Mouse (Mus musculus): ENCODE results near the gene Hist1h3g. TPM values are rescaled to one million over a fixed set of nuclear protein-coding genes. Genes with fewer than 3 reads are reported as not detected.

Gene Hist1h3g
- polyA plus RNA-seq (2017; shearing (Covaris generic)): 1 to 10 TPM in 1 of 3 experiments, not detected in 2; 1.5 TPM

DNA sequence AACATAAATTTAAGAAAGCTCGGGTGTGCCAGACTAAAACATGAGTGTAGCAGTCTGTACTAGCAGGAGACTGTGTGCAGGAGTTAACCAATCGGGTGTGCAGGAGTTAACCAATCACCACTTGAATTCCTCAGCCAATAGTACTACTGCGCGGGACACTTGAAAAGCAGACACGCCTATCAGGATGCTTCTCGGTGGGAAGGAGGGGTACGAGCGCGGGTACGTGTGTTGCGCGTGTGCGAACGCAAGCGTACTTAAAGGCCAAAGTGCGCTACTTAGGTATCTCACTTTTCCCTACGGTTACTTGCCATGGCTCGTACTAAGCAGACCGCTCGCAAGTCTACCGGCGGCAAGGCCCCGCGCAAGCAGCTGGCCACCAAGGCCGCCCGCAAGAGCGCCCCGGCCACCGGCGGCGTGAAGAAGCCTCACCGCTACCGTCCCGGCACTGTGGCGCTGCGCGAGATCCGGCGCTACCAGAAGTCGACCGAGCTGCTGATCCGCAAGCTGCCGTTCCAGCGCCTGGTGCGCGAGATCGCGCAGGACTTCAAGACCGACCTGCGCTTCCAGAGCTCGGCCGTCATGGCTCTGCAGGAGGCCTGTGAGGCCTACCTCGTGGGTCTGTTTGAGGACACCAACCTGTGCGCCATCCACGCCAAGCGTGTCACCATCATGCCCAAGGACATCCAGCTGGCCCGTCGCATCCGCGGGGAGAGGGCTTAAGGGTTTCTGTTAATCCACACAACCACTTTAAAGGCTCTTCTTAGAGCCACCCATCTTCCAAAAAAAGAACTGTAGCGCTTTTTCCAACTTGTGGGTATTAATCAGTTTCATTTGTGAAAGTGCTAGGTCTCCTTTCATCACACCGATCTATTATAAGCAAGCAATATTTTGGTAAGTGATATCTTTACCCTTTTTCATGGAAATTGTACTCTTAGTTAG is at the start of gene Hist1h3g:
Gene Hist1h3g (plus strand): TSS at position 286 of the 939 bp plus-strand sequence.
- ATAC-seq: peak; percentile 73

DNA sequence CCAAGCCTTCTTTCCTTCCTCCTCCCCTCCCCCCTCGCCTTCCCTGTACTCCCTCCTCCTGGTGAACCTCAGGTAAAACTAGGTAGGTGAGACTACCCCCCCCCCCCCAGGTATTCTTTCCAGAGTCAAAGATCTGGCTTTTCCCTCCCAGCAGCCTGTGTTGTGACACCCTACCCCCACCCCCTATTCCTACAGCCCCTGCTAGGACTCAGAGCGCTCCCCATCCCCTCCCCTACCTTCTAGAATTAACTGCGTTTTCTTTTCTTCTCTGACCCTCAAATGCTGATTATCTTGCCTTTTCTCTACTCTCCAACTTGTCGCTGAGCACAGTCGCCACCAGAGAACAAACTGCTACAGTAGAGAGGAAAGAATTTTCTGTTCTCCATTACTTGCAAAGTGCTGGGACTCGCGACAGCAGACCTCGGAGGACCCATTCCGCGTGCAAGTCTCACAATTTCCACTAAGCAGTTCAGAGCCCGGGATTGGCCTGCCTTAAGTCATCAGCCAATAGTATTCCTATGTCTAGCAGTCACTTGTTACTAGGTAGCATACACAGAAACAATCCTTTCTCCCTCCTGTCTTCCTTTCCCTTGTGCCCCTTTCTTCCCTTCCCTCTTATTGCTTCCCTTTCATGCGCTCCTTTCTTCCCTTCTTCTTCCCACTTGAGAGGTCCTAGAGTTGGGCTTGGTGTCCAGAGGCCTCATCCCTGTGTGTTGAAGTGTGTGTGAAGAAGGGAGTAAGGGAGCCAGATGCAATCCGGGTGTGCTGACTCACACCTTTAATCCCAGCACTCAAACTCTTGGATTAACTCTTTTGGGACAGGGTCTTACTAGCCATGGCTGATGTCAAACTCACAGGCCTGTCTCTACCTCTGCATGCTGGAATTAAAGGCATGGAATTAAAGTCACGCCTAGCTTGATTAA is 46.6 kb upstream of the Hist1h3g start, which contains the start of gene Btn2a2:
Gene Btn2a2 (minus strand): TSS at position 458 of the 923 bp plus-strand sequence.
- ATAC-seq: peak; percentile 99

DNA sequence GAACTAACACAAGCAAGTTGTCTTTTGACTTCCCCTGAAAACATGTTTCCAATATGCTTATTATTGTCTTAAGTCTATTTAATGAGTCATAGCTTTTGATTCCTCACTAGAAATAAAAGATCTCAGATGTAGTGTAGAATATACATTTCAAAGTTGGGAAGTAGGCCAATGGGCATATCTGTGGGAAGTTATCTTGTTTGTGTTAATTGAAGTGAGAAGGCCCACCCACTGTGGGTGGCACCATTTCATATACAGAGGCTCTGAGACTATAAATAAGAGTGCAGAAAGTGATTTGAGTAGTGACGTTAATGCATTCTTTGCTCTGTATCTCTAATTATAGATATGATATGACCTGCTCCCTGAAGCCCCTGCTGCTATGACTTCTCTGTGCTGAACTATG is 44.4 kb upstream of the Hist1h3g start:
- ATAC-seq: no peak

DNA sequence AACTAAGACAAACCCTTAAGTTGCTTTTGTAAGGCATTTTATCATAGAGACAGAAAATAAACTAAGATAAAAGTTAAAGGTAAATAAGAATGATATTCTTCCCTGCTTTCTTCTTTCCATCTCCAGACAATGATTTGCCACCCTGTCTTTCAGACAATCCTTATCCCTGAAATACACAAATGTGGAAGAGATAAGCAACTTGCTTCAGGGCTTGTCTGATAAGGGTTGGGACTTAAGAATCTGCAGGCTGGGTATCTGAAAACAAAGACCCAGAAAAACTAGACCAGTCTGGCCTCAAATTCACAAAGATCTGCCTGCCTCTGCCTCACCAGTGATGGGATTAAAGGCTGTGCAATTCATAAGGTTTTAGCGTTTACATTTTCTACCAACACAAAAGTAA is 44.0 kb upstream of the Hist1h3g start:
- ATAC-seq: no peak

DNA sequence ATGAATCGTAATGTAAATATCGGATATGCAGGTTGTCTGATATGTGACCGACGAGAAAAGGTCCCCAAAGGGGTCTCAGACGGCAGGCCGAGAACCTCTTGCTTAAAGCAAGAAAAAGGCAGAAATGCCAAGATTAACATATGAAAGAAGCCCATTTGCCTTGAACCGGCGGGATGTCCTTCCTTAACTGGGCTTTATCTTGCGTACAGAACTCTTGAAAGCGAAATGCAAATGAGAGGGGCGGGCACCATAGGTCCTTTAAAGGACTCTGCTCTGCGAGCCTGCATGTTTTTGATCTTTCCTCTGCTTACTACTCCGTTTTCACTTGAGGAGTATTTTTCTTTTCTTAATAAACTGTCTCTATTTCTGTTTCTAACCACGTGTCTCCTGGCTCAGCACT is 43.2 kb upstream of the Hist1h3g start:
- ATAC-seq: no peak

DNA sequence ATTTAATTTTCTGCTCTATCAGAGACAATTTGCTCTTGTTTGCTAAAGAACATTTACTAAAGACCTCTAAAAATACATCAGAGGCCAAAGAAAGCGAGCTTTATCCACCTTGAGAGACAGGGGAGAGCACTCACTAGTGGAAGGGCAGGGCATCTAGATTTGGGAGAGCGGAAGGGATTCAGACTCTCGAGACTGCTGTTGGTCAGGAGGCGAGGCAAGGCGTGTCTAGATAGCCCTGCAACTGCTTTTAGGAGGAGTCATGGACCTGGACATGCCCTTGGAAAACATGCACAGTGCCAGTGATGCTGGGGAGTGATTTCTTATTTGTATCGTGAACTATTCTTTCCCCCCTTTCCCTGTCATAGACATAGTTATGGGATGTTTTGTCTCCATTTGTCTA is 39.7 kb upstream of the Hist1h3g start:
- ATAC-seq: no peak

DNA sequence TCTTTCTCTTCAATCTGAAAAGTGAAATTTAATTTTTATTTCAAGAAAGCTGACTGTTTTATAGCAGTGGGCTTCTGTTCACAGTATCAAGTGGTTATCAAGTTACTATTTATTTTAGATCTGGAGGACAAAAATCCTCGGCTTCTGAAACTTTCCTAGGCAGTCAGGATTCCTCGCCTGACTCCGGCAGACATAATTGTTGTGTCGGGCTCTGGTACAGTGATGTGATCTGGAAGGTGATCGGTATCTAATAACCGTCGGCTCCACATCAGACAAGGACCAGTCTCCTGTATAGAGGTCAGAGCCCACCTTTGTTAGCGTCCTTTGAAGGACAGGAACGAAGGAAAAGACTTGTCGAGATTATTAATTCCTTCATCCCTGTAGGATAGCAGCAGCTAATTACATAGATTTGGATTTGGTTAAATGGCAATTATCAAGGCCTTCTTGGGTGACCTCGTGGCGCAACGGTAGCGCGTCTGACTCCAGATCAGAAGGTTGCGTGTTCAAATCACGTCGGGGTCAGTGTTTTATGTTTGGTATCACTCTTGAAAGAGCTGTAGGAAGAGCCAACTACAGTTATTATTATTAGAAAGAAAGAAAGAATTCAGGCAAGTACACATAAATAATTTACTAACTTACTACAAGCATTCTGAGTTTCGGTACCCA is 37.4 kb upstream of the Hist1h3g start:
- no peak for ATAC-seq

DNA sequence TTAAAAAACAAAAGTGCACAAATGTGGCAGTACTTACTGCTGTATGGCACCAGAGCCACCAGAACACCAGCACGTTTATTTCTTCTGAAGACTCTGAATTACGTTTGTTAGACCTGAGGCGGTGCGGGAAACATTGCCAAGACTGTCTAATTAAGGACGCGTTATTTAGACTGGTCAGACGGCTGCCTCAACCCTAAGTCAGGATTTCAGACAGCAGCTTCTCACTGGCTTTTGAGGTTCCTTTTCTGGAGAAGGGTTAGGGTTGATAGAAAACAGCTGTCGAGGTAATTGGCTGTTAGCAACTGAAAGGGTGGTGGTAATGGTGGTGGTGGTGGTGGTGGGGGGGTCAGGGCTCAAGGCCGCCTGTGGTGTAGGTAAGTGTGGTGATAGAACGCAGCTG is 36.6 kb upstream of the Hist1h3g start:
- no peak for ATAC-seq

DNA sequence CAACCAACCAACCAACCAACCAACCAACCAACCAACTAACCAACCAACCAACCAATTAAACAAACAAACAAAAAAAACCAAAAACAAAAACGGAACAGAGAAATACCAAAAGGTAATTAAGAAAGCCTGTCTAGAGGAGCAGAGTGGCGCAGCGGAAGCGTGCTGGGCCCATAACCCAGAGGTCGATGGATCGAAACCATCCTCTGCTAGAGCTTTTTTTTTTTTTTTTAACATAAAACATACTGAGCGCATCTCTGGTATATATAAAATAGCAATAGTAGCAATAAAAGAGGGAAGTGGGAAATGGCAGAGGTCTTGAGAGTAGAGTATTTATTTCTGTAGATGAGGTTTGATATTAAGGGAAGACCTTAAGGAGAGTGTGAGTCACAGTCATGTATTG is 35.3 kb upstream of the Hist1h3g start:
- ATAC-seq: no peak

DNA sequence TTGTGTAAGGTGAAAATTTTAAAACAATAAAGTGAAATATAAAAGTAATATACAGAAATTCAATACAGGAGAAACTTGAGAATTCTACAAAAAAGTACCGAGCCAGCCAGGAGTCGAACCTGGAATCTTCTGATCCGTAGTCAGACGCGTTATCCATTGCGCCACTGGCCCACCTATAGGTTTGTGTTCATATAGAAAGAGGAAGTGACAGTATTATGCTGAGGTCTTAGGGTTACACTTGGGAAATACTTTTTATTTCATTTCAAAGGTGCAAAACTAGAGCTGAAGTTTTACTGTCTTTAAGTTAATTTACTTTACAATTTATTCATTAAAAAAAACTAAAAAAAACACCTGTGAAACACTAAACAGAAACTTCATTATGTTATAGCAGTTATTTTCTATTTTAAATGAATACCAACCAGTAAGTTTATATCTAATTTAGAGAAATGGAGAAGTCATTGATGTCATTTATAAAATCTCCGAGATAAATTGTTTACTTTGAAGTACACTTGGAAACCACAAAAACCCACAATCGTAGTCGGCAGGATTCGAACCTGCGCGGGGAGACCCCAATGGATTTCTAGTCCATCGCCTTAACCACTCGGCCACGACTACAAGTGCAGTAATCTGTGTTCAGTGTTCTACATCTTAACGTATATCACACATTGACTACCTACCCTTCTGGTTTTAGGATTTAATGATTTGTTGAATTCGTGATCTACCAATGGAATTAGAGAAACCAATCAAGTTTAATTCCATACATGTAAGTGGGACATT is 34.6 kb upstream of the Hist1h3g start:
- ATAC-seq: no peak

DNA sequence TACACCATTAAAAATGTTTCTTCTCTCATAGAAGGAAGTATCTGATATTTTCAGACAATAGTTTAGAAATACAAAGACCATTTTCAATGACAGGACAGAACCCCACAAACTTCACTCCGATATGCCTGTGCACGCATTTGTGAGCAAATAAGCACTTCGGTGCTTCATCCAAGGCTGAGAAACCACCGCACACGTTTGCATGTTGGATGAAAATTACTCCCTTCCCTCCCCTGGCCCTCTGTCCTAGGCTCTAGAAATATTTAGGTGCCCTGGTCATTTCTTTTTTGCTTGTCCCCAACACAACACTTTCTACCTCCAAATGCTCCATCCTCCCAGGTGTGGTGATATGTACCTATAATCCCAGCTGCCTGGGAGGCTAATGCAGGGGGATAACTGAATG is 33.7 kb upstream of the Hist1h3g start:
- no peak for ATAC-seq

DNA sequence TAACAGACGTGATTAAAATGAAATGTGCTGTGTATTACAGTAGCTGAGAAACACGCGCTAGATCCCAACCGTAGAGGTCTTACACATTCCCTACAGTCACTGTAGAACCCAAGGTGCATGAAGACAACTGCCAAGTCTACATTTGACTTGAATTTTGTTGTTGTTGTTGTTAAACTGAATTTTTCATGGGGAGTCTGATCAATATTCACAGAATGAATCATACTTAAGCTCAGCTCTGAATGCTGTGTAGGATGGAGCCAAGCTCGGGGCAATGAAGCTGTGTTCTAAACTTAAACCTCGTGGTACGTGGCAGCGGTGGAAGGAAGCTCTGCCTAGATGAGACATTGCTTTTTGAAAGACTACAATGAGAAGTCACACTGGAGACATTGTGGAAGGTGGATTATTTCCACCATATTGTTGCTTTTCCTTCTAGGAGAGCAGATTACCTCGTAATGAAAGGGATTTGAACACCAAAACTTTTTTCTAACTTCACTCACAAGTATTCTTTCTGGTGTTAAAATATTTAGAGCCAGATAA is 33.1 kb upstream of the Hist1h3g start:
- ATAC-seq: no peak

DNA sequence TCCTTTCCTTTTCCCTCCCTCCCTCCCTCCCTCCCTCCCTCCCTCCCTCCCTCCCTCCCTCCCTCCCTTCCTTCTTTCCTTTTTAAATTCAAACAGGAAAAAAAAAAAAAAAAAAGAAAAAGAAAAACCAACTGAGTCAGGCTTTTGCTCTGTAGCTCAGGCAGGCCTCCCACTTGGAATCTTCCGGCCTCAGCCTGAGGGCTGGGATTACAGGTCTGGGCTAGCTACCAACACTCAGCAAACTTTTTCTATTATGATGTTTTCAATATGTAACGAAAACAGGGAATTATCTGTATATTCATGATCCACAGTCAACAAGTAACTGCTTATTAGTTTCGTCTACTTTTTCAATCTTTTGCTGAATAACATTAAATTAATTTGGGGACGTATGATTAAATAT is 32.3 kb upstream of the Hist1h3g start:
- no peak for ATAC-seq

DNA sequence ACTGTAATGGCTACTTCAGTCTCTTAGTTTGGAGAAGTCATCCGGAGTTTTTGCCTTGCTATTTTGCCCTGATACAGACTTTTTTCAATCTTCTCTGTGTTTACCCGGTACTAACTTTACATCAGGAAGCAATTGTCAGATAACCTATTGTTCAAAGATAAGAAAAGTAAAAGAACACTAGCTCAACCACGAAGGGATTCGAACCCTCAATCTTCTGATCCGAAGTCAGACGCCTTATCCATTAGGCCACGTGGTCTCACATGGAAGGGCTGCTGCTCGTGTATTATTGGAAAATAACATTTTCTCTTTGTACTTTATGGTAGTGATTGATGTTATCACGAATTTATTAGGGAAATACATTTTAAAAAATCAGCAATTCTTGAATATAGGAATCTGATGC is 31.4 kb upstream of the Hist1h3g start:
- ATAC-seq: peak; percentile 52

DNA sequence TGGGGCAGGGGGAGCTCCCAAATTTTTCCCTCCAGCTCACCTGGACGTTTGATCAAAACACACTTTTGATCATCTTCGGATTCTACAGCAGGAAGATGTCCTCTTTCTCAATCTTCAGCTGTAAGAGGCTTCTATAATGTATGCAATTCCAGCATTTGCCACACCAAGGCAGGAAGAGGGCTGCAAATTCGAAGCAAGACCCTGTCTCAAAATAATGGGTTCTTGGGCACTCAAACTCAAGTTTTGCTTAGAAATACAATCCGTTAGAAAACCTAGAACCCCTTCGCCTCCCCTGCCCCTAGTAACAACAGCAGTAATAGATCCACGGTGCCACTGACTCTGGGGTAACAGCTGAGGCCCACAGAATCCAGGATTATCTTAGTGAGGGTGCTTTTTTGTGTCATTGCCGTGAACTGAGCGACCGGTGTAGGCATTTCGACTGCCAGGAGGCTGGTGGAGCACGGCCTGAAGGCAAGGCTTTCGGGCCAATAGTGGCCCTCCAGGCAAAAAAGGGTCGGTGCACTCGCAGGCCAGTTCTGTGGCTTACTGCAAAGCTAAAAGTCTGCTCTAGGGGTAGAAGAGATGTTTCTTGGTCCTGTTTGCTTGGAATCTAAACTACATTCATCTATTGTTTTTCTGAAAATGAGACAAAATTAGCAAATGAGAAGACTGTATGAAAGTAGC is 29.4 kb upstream of the Hist1h3g start:
- no peak for ATAC-seq

DNA sequence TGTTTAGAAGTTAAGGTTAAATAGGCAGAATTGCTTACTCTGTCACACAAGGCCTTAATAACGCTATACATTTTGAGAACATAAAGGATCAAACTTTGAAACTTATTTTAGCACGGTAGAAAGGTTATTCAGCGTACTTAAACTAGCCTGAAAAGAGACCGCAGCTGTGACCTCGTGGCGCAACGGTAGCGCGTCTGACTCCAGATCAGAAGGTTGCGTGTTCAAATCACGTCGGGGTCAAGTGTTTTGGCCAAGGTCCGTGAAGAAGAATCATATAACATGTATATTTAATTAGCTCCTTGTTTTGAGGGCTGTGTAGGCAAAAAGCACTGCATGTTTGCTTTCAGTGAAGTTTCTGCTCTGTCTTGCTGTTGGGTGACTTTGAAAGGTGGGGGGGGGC is 28.9 kb upstream of the Hist1h3g start:
- ATAC-seq: no peak

DNA sequence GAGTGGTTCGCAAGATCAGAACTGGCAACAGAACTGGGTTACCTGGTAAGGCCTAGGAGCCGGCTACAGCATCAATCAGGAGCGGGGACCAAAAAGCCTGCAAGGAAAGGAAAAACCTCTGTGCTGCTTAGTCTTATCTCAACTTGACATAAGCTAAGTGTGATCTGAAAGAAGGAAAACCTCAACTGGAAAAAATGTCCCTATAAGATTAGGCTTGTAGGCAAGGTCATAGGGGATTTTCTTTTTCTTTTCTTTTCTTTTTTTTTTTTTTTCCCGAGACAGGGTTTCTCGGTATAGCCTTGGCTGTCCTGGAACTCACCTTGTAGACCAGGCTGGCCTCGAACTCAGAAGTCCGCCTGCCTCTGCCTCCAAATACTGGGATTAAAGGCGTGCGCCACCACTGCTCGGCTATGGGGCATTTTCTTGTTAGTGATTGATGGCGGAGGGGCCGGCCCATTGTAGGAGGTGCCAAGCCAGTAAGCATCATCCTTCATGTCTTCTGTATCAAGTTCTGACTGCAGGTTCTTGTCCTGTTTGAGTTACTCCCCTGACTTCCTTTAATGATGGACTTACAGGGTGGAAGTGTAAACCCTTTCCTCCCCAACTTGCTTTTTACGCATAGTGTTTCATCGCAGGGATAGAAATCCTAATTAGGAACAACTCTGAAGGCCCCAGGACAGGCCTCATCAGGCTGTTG is 28.3 kb upstream of the Hist1h3g start:
- no peak for ATAC-seq

DNA sequence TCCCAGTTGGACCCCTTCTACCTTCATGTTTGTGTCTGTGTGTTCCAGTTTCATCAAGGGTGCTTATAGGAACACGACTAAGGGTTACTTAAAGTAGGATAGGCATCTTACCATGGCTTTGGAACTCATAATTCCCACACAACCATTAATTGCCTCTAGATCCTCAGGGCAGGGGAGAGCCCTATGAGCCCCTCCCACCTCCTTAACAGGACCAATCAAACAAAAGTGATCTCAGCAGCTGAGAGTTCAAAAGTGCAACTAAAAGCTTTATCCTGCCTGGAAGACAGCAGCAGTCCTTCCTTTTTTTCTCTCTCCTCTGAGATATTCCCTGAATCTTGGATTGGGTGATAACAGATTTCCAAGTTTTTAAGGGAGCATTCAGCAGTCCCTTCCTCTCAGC is 25.1 kb upstream of the Hist1h3g start:
- no peak for ATAC-seq

DNA sequence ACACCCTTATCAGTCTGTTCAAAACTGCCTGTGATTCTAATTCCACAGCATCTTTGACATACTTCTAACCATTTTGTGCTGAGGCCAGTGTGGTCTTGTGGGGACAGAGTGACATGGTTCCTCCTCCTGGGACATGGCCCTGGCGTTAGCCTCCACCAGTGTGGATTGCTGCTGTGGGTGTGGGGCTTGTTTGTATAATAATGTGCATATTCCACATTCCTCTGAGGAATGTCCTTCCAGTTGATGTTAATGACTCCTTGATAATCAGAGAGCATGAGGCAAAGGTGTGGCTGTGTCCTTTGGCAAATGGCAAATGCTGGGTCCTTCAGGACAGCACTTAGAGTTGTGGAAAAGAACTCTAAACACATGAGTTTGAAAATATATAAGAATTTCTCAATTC is 21.7 kb upstream of the Hist1h3g start:
- no peak for ATAC-seq

DNA sequence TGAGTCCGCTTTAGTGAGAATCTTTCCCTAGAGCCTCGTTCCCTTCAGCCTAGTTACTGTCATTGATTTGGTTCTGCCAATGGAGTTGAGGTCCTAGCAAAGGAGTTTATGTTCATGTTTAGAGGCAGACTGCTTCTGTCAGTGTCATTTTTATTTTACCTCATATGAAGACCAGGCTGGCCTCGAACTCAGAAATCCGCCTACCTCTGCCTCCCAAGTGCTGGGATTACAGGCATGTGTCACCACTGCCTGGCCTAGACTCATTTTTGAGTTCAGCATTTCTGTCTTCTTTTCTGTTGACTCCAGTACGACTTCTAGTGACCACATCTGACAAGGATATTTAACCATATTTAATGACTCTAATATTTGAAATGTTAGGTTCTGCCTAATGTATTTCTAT is 19.9 kb upstream of the Hist1h3g start:
- ATAC-seq: no peak
